Mouse (Mus musculus) testis, adult 2 months (tissue): ENCODE results near the gene Psme2b.
"Not testable (repeated sequence)": the region's sequence is repeated elsewhere in the genome, so short reads cannot be mapped to it uniquely, and the experiment has no call there.

ENCODE experiments used
- CTCF ChIP-seq: fragments of 200-500 bp; IDR thresholded peaks from 2 replicates; pipeline ENCODE4 v1.5.1; 2012; ENCODE audit warnings: low read depth, mild to moderate bottlenecking, inconsistent platforms, low read length, moderate library complexity; ENCODE audit not compliant: control insufficient read depth, insufficient read depth, insufficient replicate concordance
- POLR2A ChIP-seq: fragments of 200-500 bp; IDR thresholded peaks from 2 replicates; pipeline ENCODE4 v1.6.1; 2012; ENCODE audit warnings: low read depth, mild to moderate bottlenecking, inconsistent platforms, low read length, moderate library complexity; ENCODE audit not compliant: control insufficient read depth

DNA sequence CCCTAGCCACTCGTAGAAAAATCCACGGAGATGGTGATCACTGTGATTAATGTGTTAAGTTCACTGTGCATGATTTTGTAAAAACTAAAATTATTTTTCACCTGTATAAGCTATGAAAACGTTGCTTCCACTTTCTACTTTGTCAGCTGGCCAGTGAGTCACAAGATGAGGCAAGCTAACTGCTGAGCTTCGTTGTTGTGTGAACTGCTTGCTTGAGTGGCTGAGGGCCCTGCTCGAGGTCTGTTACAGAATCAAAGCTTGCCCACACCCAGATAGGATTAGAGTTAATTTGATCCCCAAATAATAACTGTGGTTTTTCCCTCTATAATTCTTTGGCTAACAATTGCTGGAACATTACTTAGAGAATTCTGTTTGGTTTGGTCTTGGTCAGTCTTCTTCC, 34.1 kb upstream of the Psme2b start:
- not testable (repeated sequence) for TF ChIP-seq POLR2A, CTCF
